Mouse (Mus musculus) adipocyte (in vitro differentiated cells): Measurements from ENCODE around the gene 2610001J05Rik.
A peak's percentile ranks its signal among the peaks of the same experiment; 100 is the strongest.
"Not testable (repeated sequence)": the region's sequence is repeated elsewhere in the genome, so short reads cannot be mapped to it uniquely, and the experiment has no call there.

Experiments
- DNase-seq: peaks from one replicate; pipeline ENCODE4 v3.0.0-alpha.2; 2016; ENCODE audit warnings: low spot score

Gene 2610001J05Rik

GRCm38 (mm10) chr6:13870919-13871624, at the start of gene 2610001J05Rik:
Gene 2610001J05Rik (minus strand): TSS chr6:13871518.
- DNase-seq: peak; percentile 97

- DNase-seq: peak; percentile 98
Measured at GRCm38 (mm10) chr6:13909762-13910537, 38.6 kb upstream of the 2610001J05Rik start.

- no peak for DNase-seq
Measured at GRCm38 (mm10) chr6:13902941-13903627, 31.8 kb upstream of the 2610001J05Rik start.

GRCm38 (mm10) chr6:13884877-13885592, 13.7 kb upstream of the 2610001J05Rik start:
- no peak for DNase-seq

- DNase-seq: no peak
Measured at GRCm38 (mm10) chr6:13882919-13883318, 11.6 kb upstream of the 2610001J05Rik start.

GRCm38 (mm10) chr6:13873959-13874358, 2.6 kb upstream of the 2610001J05Rik start:
- DNase-seq: no peak

- peak; percentile 26 for DNase-seq
Measured at GRCm38 (mm10) chr6:13872076-13872475, 758 bp upstream of the 2610001J05Rik start.

GRCm38 (mm10) chr6:13871625-13871958, 274 bp upstream of the 2610001J05Rik start:
- no peak for DNase-seq

- DNase-seq: peak; percentile 26
Measured at GRCm38 (mm10) chr6:13870289-13870741, 1.0 kb downstream of the 2610001J05Rik start.

- no peak for DNase-seq
Measured at GRCm38 (mm10) chr6:13860596-13860995, 10.7 kb downstream of the 2610001J05Rik start.

GRCm38 (mm10) chr6:13859877-13860585, 11.3 kb downstream of the 2610001J05Rik start:
- DNase-seq: no peak

- DNase-seq: no peak
Measured at GRCm38 (mm10) chr6:13854230-13854629, 17.1 kb downstream of the 2610001J05Rik start.

- no peak for DNase-seq
Measured at GRCm38 (mm10) chr6:13853244-13853643, 18.1 kb downstream of the 2610001J05Rik start.

- DNase-seq: not testable (repeated sequence)
Measured at GRCm38 (mm10) chr6:13846031-13846430, 25.3 kb downstream of the 2610001J05Rik start.

GRCm38 (mm10) chr6:13839345-13840054, 31.8 kb downstream of the 2610001J05Rik start, which contains the start of gene Gpr85:
Gene Gpr85 (minus strand): TSS chr6:13839942.
- DNase-seq: no peak

- no peak for DNase-seq
Measured at GRCm38 (mm10) chr6:13838677-13839344, 32.5 kb downstream of the 2610001J05Rik start.

- peak; percentile 75 for DNase-seq
Measured at GRCm38 (mm10) chr6:13837916-13838676, 33.2 kb downstream of the 2610001J05Rik start.

- no peak for DNase-seq
Measured at GRCm38 (mm10) chr6:13836967-13837570, 34.2 kb downstream of the 2610001J05Rik start.
